Mouse (Mus musculus): Measurements from ENCODE around the gene Lmo7.

Gene Lmo7

GRCm38 (mm10) chr14:101953793-101954468 lies 224.2 kb downstream of the Lmo7 start:
- no peak for DNase-seq

GRCm38 (mm10) chr14:101964381-101964780 lies 234.6 kb downstream of the Lmo7 start:
- no peak for DNase-seq

GRCm38 (mm10) chr14:101964956-101965355 lies 235.2 kb downstream of the Lmo7 start:
- no peak for DNase-seq

GRCm38 (mm10) chr14:101972764-101973163 lies 243.0 kb downstream of the Lmo7 start:
- DNase-seq = no peak

- DNase-seq = no peak
Measured at GRCm38 (mm10) chr14:101973171-101973570, 243.4 kb downstream of the Lmo7 start.

GRCm38 (mm10) chr14:101976021-101976685 lies 246.4 kb downstream of the Lmo7 start:
- no peak for DNase-seq
